Comparison of ENCODE assay signal across 11 mouse cellular contexts in the genomic region with DNA sequence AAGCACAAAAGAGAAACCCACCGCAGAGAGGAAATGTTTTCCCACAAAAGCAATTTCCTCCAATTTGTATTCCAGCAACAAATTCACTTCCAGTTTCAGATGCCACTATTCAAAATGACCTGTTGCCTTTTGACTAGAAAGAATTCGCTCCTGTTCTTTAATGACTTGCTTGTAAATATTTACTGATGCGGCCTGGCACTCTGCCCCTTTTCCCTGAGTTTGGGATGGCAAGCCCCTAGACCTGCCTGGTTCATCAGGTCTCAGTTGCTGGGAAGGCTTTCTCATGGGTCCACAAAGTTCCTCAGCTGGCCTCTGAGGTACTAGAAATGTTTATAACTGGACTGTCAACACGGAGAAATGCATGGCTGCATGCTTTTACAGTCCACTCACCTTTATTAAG.
"Had no signal": no experiment of that assay in that cellular context is flagged by ENCODE, and none has a peak within 500 bp of the region (broad histone marks: within the 10 kb centered on the region; RNA-seq: fewer than 3 reads in every experiment).

No protein-coding gene starts in this region.

- H3K27me3 ChIP-seq: intestine, embryonic 15.5 days; liver, embryonic 13.5 days; midbrain, embryonic 13.5 days had no signal

- H3K36me3 ChIP-seq: intestine, embryonic 15.5 days; limb, embryonic 12.5 days; liver, embryonic 13.5 days; midbrain, embryonic 13.5 days had no signal

- H3K9ac ChIP-seq: intestine, embryonic 15.5 days; limb, embryonic 12.5 days; liver, embryonic 13.5 days; liver, postnatal 0 days; midbrain, embryonic 13.5 days had no signal

- DNase-seq: kidney, adult 18-20 months; layer of hippocampus, adult 9-11 months; layer of hippocampus, postnatal 36 days; liver; liver, embryonic 13.5 days; liver, postnatal 0 days; right cerebral cortex, postnatal 14 days; thymus, postnatal 36 days had no signal

- ATAC-seq: intestine, embryonic 15.5 days; liver, postnatal 0 days; midbrain, embryonic 13.5 days had no signal

- H3K4me3 ChIP-seq: intestine, embryonic 15.5 days; limb, embryonic 12.5 days; liver, embryonic 13.5 days; midbrain, embryonic 13.5 days had no signal

- H3K9me3 ChIP-seq: intestine, embryonic 15.5 days; liver, embryonic 13.5 days; midbrain, embryonic 13.5 days had no signal

- H3K4me2 ChIP-seq: intestine, embryonic 15.5 days; limb, embryonic 12.5 days; liver, embryonic 13.5 days; midbrain, embryonic 13.5 days had no signal

- H3K4me1 ChIP-seq: intestine, embryonic 15.5 days; liver, embryonic 13.5 days; midbrain, embryonic 13.5 days had no signal

- H3K27ac ChIP-seq: intestine, embryonic 15.5 days; limb, embryonic 12.5 days; liver, embryonic 13.5 days; midbrain, embryonic 13.5 days had no signal
